Mouse (Mus musculus) heart, embryonic 13.5 days (tissue): ENCODE measurements at regions not wholly inside any gene's neighbourhood (a gene's known extent, or its start where the extent isn't known, plus 50 kb on each side); places are given as distances from the start of the nearest gene placed in this dataset.

Experiments
- ATAC-seq: fragments of 200-750 bp; cut with Nextera tagmentation; 2 replicates; pipeline ENCODE4 v1.8.0; 2017; ENCODE audit warnings: moderate TSS enrichment; ENCODE audit not compliant: insufficient number of reproducible peaks, low FRiP score, low TSS enrichment; ENCODE audit errors: extremely low read depth
- H3K27ac ChIP-seq: fragments of 300-500 bp; sonication (generic); replicated peaks from 2 replicates; pipeline ENCODE4 v1.5.1; 2015; ENCODE audit warnings: moderate library complexity, mild to moderate bottlenecking, inconsistent platforms
- H3K27me3 ChIP-seq: fragments of 300-500 bp; sonication (generic); replicated peaks from 2 replicates; pipeline ENCODE4 v1.6.1; 2015; ENCODE audit warnings: mild to moderate bottlenecking, inconsistent platforms
- H3K36me3 ChIP-seq: fragments of 300-500 bp; sonication (generic); 2 replicates; pipeline ENCODE4 v1.6.1; 2015; ENCODE audit warnings: mild to moderate bottlenecking, inconsistent platforms
- H3K4me1 ChIP-seq: fragments of 300-500 bp; sonication (generic); 2 replicates; pipeline ENCODE4 v1.6.1; 2015; ENCODE audit warnings: inconsistent platforms
- H3K4me2 ChIP-seq: fragments of 300-500 bp; sonication (generic); 2 replicates; pipeline ENCODE4 v1.6.1; 2015; ENCODE audit warnings: inconsistent platforms, mild to moderate bottlenecking, moderate library complexity
- H3K4me3 ChIP-seq: fragments of 300-500 bp; sonication (generic); 2 replicates; pipeline ENCODE4 v1.5.1; 2015; ENCODE audit warnings: moderate library complexity, mild to moderate bottlenecking, inconsistent platforms
- H3K9ac ChIP-seq: fragments of 300-500 bp; sonication (generic); 2 replicates; pipeline ENCODE4 v1.6.1; 2015; ENCODE audit warnings: inconsistent platforms, mild to moderate bottlenecking, moderate library complexity
- H3K9me3 ChIP-seq: fragments of 300-500 bp; sonication (generic); 2 replicates; pipeline ENCODE4 v1.6.1; 2016; ENCODE audit warnings: inconsistent platforms
- WGBS: fragments of 180-500 bp; shearing (Covaris S2); methylation state at CpG from one replicate; pipeline ENCODE4 v1.1.7; 2015; ENCODE audit warnings: mixed read lengths; 5-methylcytosine and 5-hydroxymethylcytosine counted together

DNA sequence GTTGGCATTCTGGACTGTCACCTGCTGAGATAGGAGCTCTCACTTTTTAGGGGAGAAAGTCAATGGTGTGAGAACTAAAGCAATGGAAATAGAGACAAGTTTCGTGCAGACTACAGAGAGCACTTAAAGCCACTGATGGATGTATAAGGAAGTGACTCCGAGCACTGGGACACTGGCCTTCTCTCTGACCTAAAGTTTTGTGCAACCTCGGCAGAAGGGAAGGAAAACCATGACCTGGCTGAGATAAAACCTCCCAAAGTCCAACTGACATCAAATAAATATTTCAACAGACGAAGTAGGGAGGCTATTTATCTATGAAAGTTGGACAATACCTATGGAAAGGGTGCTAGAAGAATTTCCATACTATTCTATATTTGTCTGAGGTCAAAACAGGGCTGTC, 80.0 kb upstream of the Ahr start:
- no peaks in the 10 kb centered on the region for H3K9me3 ChIP-seq
- no peak overlapping the region for H3K27ac ChIP-seq
- no peak for ATAC-seq
- H3K36me3 ChIP-seq = no peaks in the 10 kb centered on the region
- no peaks in the 10 kb centered on the region for H3K27me3 ChIP-seq
- no peak overlapping the region for H3K4me2 ChIP-seq
- no peak overlapping the region for H3K9ac ChIP-seq
- WGBS = 46% methylated on average over 4 of the region's 4 CpGs
- no peaks in the 10 kb centered on the region for H3K4me1 ChIP-seq
- H3K4me3 ChIP-seq = no peak overlapping the region

DNA sequence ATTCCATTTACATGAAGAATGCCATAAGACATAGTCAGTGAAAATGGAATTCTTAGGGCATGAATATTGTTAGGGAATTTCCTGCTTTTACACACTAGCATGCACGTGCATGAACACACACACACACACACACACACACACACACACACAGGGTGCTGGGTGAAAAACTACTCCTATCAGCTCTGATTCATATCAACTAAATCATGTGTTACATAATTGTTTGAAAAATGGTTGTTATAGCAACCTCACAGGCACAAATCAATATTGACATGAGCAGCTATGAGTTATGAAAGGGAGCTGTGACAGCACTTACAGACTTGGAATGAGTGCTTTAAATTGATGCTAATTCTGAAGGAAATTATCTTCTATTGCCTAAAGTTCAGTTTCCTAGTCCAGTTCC, 72.8 kb upstream of the Ahr start:
- no peak overlapping the region for H3K4me2 ChIP-seq
- H3K27me3 ChIP-seq = no peaks in the 10 kb centered on the region
- H3K9ac ChIP-seq = no peak overlapping the region
- no peaks in the 10 kb centered on the region for H3K36me3 ChIP-seq
- H3K4me3 ChIP-seq = no peak overlapping the region
- no peak overlapping the region for H3K27ac ChIP-seq
- no peak for ATAC-seq
- H3K4me1 ChIP-seq = no peaks in the 10 kb centered on the region
- H3K9me3 ChIP-seq = no peaks in the 10 kb centered on the region
- 81% methylated on average over 1 of the region's 1 CpGs for WGBS

DNA sequence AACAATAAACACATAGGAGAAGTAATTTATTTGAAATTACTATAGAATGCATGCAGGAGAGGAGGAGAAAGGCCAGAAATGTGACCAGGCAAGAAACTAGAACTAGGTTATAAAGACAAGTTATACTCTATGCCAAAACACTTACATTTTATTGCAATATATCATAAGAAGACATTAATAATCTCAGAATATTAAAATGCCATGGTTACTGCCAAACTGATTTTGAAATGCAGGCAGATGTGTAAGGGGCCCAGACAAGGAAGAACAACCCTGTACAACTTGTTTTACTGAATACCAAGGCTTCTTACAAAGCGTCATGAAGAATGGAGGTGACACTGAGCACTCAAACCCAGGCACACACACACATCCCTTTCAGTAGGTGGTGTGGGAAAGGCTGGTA, 68.9 kb upstream of the Ahr start:
- Histone ChIP-seq H3K4me2 (no peak overlapping the region), H3K9ac (no peak overlapping the region), H3K9me3 (no peaks in the 10 kb centered on the region), H3K4me1 (no peaks in the 10 kb centered on the region), H3K36me3 (no peaks in the 10 kb centered on the region), H3K27me3 (no peaks in the 10 kb centered on the region), H3K27ac (no peak overlapping the region), H3K4me3 (no peak overlapping the region)
- WGBS = 67% methylated on average over 1 of the region's 1 CpGs
- no peak for ATAC-seq

DNA sequence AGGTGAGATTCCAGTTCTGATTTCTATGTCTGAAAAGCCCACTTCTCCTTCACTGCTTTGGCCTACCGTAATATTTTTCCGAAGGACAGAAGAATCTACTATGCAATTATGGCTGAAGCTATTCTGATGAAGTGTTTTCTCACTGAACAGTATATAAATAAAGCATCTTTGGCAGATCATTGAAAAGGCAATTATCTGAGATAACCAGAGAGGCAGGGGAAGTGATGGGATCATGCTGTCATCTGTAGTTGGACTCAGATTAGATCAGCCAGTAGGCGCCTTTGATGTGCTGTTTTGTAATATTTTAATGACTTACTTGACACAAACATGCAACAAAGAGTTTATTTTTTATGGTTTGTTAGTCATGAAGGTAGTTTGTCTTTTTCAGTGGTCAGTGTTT, 67.8 kb upstream of the Ahr start:
- no peak overlapping the region for H3K9ac ChIP-seq
- H3K36me3 ChIP-seq = no peaks in the 10 kb centered on the region
- H3K4me3 ChIP-seq = no peak overlapping the region
- no peak overlapping the region for H3K27ac ChIP-seq
- no peak overlapping the region for H3K4me2 ChIP-seq
- ATAC-seq = no peak
- no peaks in the 10 kb centered on the region for H3K4me1 ChIP-seq
- no peaks in the 10 kb centered on the region for H3K27me3 ChIP-seq
- H3K9me3 ChIP-seq = no peaks in the 10 kb centered on the region
- WGBS = 90% methylated on average over 3 of the region's 3 CpGs

DNA sequence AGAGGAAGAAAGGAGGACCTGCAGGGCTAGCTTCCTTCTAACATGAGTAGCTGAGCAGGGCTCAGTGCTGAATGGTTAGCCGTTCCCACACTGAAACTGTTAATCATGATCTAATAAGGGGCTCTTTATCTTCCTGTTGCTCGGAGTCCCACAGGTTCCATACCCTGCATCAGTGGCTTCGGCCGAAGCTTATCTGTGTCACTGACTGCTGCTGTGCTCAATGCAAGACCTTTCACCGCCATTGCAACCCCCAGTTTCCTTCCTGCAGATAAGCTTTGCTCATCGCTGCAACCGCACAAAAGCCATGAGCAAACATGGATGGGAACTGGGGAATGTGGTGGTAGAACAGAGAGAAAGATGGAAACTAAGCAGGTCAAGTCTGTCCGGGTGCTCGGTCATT, 63.5 kb upstream of the Ahr start:
- no peak for ATAC-seq
- Histone ChIP-seq H3K4me2 (no peak overlapping the region), H3K4me3 (no peak overlapping the region), H3K9ac (no peak overlapping the region), H3K36me3 (no peaks in the 10 kb centered on the region), H3K27me3 (no peaks in the 10 kb centered on the region), H3K9me3 (no peaks in the 10 kb centered on the region), H3K4me1 (no peaks in the 10 kb centered on the region), H3K27ac (no peak overlapping the region)
- 35% methylated on average over 9 of the region's 9 CpGs for WGBS

DNA sequence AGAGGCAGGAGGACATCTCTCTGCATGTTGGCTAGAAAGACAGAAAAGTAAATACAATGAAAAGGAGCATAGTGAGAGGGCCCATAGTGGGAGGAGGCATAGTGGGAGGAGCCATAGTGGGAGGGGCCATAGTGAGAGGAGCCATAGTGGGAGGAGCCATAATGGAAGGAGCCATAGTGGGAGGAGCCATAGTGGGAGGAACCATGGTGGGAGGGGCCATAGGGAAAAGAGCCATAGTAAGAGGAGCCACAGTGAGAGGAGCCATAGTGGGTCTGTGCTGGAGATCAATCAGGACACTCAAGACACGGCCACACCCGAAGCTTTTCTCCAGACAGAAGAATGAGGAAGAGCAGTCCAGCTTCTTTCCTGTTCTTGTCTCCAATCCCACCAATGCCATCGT, 58.0 kb upstream of the Ahr start:
- Histone ChIP-seq H3K4me3 (no peak overlapping the region), H3K4me2 (no peak overlapping the region), H3K4me1 (no peaks in the 10 kb centered on the region), H3K9ac (no peak overlapping the region), H3K27ac (no peak overlapping the region), H3K36me3 (no peaks in the 10 kb centered on the region), H3K9me3 (no peaks in the 10 kb centered on the region), H3K27me3 (no peaks in the 10 kb centered on the region)
- ATAC-seq = no peak
- 69% methylated on average over 3 of the region's 3 CpGs for WGBS
